Mouse (Mus musculus) kidney, embryonic 14.5 days (tissue): ENCODE measurements around the gene Gipr. TPM values are rescaled to one million over a fixed set of nuclear protein-coding genes. Genes with fewer than 3 reads are reported as not detected.
A peak's percentile ranks its signal among the peaks of the same experiment; 100 is the strongest.

Experiments
- ATAC-seq: fragments of 200-750 bp; cut with Nextera tagmentation; 2 replicates; pipeline ENCODE4 v1.8.0; 2017; ENCODE audit warnings: moderate number of reproducible peaks, mild to moderate bottlenecking, moderate TSS enrichment, moderate library complexity; ENCODE audit not compliant: low FRiP score, low TSS enrichment
- H3K27ac ChIP-seq: fragments of 300-500 bp; sonication (generic); 2 replicates; pipeline ENCODE4 v1.5.1; 2014; ENCODE audit warnings: low read depth, mild to moderate bottlenecking, low read length, moderate library complexity, mixed read lengths
- H3K27me3 ChIP-seq: fragments of 300-500 bp; sonication (generic); 2 replicates; pipeline ENCODE4 v1.6.1; 2014; ENCODE audit warnings: mild to moderate bottlenecking, low read length; ENCODE audit not compliant: control insufficient read depth, insufficient read depth
- H3K36me3 ChIP-seq: fragments of 300-500 bp; sonication (generic); 2 replicates; pipeline ENCODE4 v1.6.1; 2014; ENCODE audit warnings: low read length, mixed read lengths; ENCODE audit not compliant: control insufficient read depth, insufficient read depth
- H3K4me1 ChIP-seq: fragments of 300-500 bp; sonication (generic); 2 replicates; pipeline ENCODE4 v1.6.1; 2014; ENCODE audit warnings: low read length, mixed read lengths; ENCODE audit not compliant: control insufficient read depth, insufficient read depth
- H3K4me2 ChIP-seq: fragments of 300-500 bp; sonication (generic); replicated peaks from 2 replicates; pipeline ENCODE4 v1.6.1; 2014; ENCODE audit warnings: low read depth, mild to moderate bottlenecking, low read length
- H3K4me3 ChIP-seq: fragments of 300-500 bp; sonication (generic); 2 replicates; pipeline ENCODE4 v1.5.1; 2014; ENCODE audit warnings: mild to moderate bottlenecking, low read length
- H3K9ac ChIP-seq: fragments of 300-500 bp; sonication (generic); 2 replicates; pipeline ENCODE4 v1.6.1; 2014; ENCODE audit warnings: low read depth, mild to moderate bottlenecking, low read length, moderate library complexity
- H3K9me3 ChIP-seq: fragments of 300-500 bp; sonication (generic); 2 replicates; pipeline ENCODE4 v1.6.1; 2016; ENCODE audit warnings: low read length; ENCODE audit not compliant: control insufficient read depth
- WGBS: fragments of 180-500 bp; shearing (Covaris S2); extraction: QIAGEN DNeasy Blood & Tissue Kit; methylation state at CpG from one replicate; pipeline ENCODE4 v1.1.7; 2014; 5-methylcytosine and 5-hydroxymethylcytosine counted together
- microRNA counts: library from miRNA; unstranded; fragments of <30 nt; microRNA quantifications from one replicate; lab custom pipeline; 2017
- microRNA-seq: library from miRNA; unstranded; fragments of <30 nt; microRNA quantifications from one replicate; pipeline ENCODE4, GENCODE M21; 2016
- polyA plus RNA-seq: library from polyadenylated mRNA; unstranded; fragments of >200 nt; fragmentation: Nextera tagmentation; extraction: Ambion mirVana; gene quantifications from 2 replicates; pipeline ENCODE4 v1.2.1, GENCODE M21; 2014

Gipr gene
- polyA plus RNA-seq, 1 experiment from 2014 or later, result 0.45 TPM

- no peaks in the 10 kb centered on the region for H3K27me3 ChIP-seq
- H3K4me3 ChIP-seq, result no peak overlapping the region
- no peak overlapping the region for H3K27ac ChIP-seq
- no peak for ATAC-seq
- no peak overlapping the region for H3K4me2 ChIP-seq
- WGBS, result 69% methylated on average over 1 of the region's 1 CpGs
- no peaks in the 10 kb centered on the region for H3K9me3 ChIP-seq
- no peak overlapping the region for H3K9ac ChIP-seq
- H3K36me3 ChIP-seq, result no peaks in the 10 kb centered on the region
- no peaks in the 10 kb centered on the region for H3K4me1 ChIP-seq
These were observed 56.4 kb downstream of the Gipr start for GRCm38 (mm10) chr7:19109565-19109964.

GRCm38 (mm10) chr7:19107436-19107835, 58.5 kb downstream of the Gipr start:
- WGBS, result 62% methylated on average over 3 of the region's 3 CpGs
- Histone ChIP-seq H3K9ac (no peak overlapping the region), H3K36me3 (no peaks in the 10 kb centered on the region), H3K27ac (no peak overlapping the region), H3K4me3 (no peak overlapping the region), H3K4me2 (no peak overlapping the region), H3K9me3 (no peaks in the 10 kb centered on the region), H3K4me1 (no peaks in the 10 kb centered on the region), H3K27me3 (no peaks in the 10 kb centered on the region)
- ATAC-seq, result no peak

MicroRNAs encoded within 50 kb of the gene (microRNA counts, 519-probe panel; counts per million panel counts)
- not detected for microRNA mmu-miR-330 (lab: Ali Mortazavi, UCI)

Small RNAs within 50 kb of the gene (microRNA-seq; reads per million reads assigned to microRNA genes)
- gene Mir330, result 268 reads per million, percentile 67 among the genes with 10 or more reads in this experiment

Other genes starting within 250 kb of the Gipr start
- 0.96 and 1.1 TPM in 2 replicates for gene Nova2, start 240.2 kb downstream of the Gipr start, polyA plus RNA-seq
- gene Nanos2, start 178.7 kb downstream of the Gipr start, polyA plus RNA-seq, result not detected in 2 replicates
- 3.9 and 4.9 TPM in 2 replicates for gene Mypop, start 174.9 kb downstream of the Gipr start, polyA plus RNA-seq
- 28.6 and 30.3 TPM in 2 replicates for gene Irf2bp1, start 162.1 kb downstream of the Gipr start, polyA plus RNA-seq
- gene Foxa3, start 142.6 kb downstream of the Gipr start, polyA plus RNA-seq, result not detected in 2 replicates
- 26.7 and 39.4 TPM in 2 replicates for gene Sympk, start 141.8 kb downstream of the Gipr start, polyA plus RNA-seq
- not detected in 2 replicates for gene Rsph6a, start 111.4 kb downstream of the Gipr start, polyA plus RNA-seq
- 20.5 and 23.2 TPM in 2 replicates for gene Dmwd, start 89.9 kb downstream of the Gipr start, polyA plus RNA-seq
- gene Dmpk, start 82.3 kb downstream of the Gipr start, polyA plus RNA-seq, result 12.1 and 14.9 TPM in 2 replicates
- 13.3 and 13.6 TPM in 2 replicates for gene Six5, start 71.5 kb downstream of the Gipr start, polyA plus RNA-seq
- gene Gm4969, start 47.8 kb downstream of the Gipr start, polyA plus RNA-seq, result 2.3 and 4.5 TPM in 2 replicates
- 5.7 and 10.0 TPM in 2 replicates for gene Fbxo46, start 46.3 kb downstream of the Gipr start, polyA plus RNA-seq
- gene Qpctl, start 16.8 kb downstream of the Gipr start, polyA plus RNA-seq, result 8.9 and 12.8 TPM in 2 replicates
- 155 and 205 TPM in 2 replicates for gene Snrpd2, start 16.4 kb downstream of the Gipr start, polyA plus RNA-seq
- 2.8 and 5.7 TPM in 2 replicates for gene Eml2, start 10.3 kb upstream of the Gipr start, polyA plus RNA-seq
- 2.4 and 3.4 TPM in 2 replicates for gene Gpr4, start 46.4 kb upstream of the Gipr start, polyA plus RNA-seq
- 33.3 and 44.6 TPM in 2 replicates for gene Opa3, start 62.2 kb upstream of the Gipr start, polyA plus RNA-seq
- 54.2 and 56.5 TPM in 2 replicates for gene Vasp, start 105.7 kb upstream of the Gipr start, polyA plus RNA-seq
- not detected in 2 replicates for gene Ppm1n, start 113.9 kb upstream of the Gipr start, polyA plus RNA-seq
- gene Rtn2, start 116.5 kb upstream of the Gipr start, polyA plus RNA-seq, result 5.4 and 5.7 TPM in 2 replicates
- gene Fosb, start 143.9 kb upstream of the Gipr start, polyA plus RNA-seq, result 0.14 and 0.20 TPM in 2 replicates
- gene Ercc1, start 178.7 kb upstream of the Gipr start, polyA plus RNA-seq, result 95.2 and 102 TPM in 2 replicates
- gene Cd3eap, start 193.4 kb upstream of the Gipr start, polyA plus RNA-seq, result 21.9 and 26.8 TPM in 2 replicates
- 5.4 and 7.8 TPM in 2 replicates for gene Ppp1r13l, start 193.6 kb upstream of the Gipr start, polyA plus RNA-seq
- 11.9 and 12.6 TPM in 2 replicates for gene Ercc2, start 215.9 kb upstream of the Gipr start, polyA plus RNA-seq
- gene Klc3, start 238.0 kb upstream of the Gipr start, polyA plus RNA-seq, result 5.7 and 6.7 TPM in 2 replicates
- gene Ckm, start 238.6 kb upstream of the Gipr start, polyA plus RNA-seq, result 0.20 and 0.69 TPM in 2 replicates